Mouse (Mus musculus) MEL (cell line): ENCODE results near the gene Dusp16.

Experiments used
- CTCF ChIP-seq, 3 experiments: IDR thresholded peaks in 2 of 3; conservative IDR thresholded peaks in 1 of 3; 2 replicates each; pipeline ENCODE4 v1.5.1; 2011 to 2012; ENCODE audit warnings: low read length in 3 of 3, low read depth in 2 of 3, mild to moderate bottlenecking in 2 of 3, improper control_type of control experiment in 1 of 3, inconsistent platforms in 1 of 3, mixed read lengths in 1 of 3, moderate library complexity in 1 of 3; ENCODE audit not compliant: control insufficient read depth in 1 of 3, insufficient read depth in 1 of 3, poor library complexity in 1 of 3, severe bottlenecking in 1 of 3
- EP300 ChIP-seq, 2 experiments: IDR thresholded peaks; 2 replicates each; pipeline ENCODE4 v1.6.1; 2011; ENCODE audit warnings: improper control_type of control experiment in 2 of 2, low read length in 2 of 2, low read depth in 1 of 2, mild to moderate bottlenecking in 1 of 2
- MEF2A ChIP-seq: IDR thresholded peaks from 2 replicates; pipeline ENCODE4 v1.6.1; 2014; ENCODE audit warnings: low read depth, mild to moderate bottlenecking, inconsistent platforms, low read length, improper control_type of control experiment; ENCODE audit not compliant: poor library complexity, insufficient replicate concordance, severe bottlenecking; ENCODE audit errors: extremely low read depth
- POLR2A ChIP-seq, 2 experiments: IDR thresholded peaks; 2 replicates each; pipeline ENCODE4 v1.6.1; 2011 to 2012; ENCODE audit warnings: low read length in 2 of 2, mild to moderate bottlenecking in 2 of 2, control low read depth in 1 of 2, improper control_type of control experiment in 1 of 2, low read depth in 1 of 2, moderate library complexity in 1 of 2; ENCODE audit not compliant: control insufficient read depth in 1 of 2, insufficient read depth in 1 of 2, poor library complexity in 1 of 2
- SIN3A ChIP-seq: IDR thresholded peaks from 2 replicates; pipeline ENCODE4 v1.6.1; 2012; ENCODE audit warnings: low read length, improper control_type of control experiment, inconsistent platforms
- TAL1 ChIP-seq: IDR thresholded peaks from 2 replicates; pipeline ENCODE4 v1.6.1; 2012; ENCODE audit warnings: mild to moderate bottlenecking, inconsistent platforms, low read length, moderate library complexity, mixed read lengths
- ZC3H11A ChIP-seq: IDR thresholded peaks from 2 replicates; pipeline ENCODE4 v1.6.1; 2012; ENCODE audit warnings: low read depth, mild to moderate bottlenecking, inconsistent platforms, low read length, improper control_type of control experiment

- no peak for TF ChIP-seq CTCF (IDR thresholded peaks at IDR 0.05 in 2 of 3, conservative IDR thresholded peaks at IDR 0.05 in 1 of 3; ENCODE audit: control insufficient read depth in 1 of 3, insufficient read depth in 1 of 3, low read depth in 2 of 3, low read length in 3 of 3, poor library complexity in 1 of 3, severe bottlenecking in 1 of 3)
- no peak for TF ChIP-seq SIN3A
- TF ChIP-seq POLR2A (IDR thresholded peaks at IDR 0.05; ENCODE audit: control insufficient read depth in 1 of 2, insufficient read depth in 1 of 2, low read depth in 1 of 2, low read length in 2 of 2, poor library complexity in 1 of 2) = no peak
- no peak for TF ChIP-seq TAL1
- TF ChIP-seq ZC3H11A = no peak
- no peak for TF ChIP-seq MEF2A
- no peak for TF ChIP-seq EP300 (IDR thresholded peaks at IDR 0.05; ENCODE audit: low read depth in 1 of 2, low read length in 2 of 2)
Measured at GRCm38 (mm10) chr6:134698243-134698642, 94.2 kb downstream of the Dusp16 start.
